Mouse (Mus musculus): ENCODE results near the gene Rgs16.

DNA sequence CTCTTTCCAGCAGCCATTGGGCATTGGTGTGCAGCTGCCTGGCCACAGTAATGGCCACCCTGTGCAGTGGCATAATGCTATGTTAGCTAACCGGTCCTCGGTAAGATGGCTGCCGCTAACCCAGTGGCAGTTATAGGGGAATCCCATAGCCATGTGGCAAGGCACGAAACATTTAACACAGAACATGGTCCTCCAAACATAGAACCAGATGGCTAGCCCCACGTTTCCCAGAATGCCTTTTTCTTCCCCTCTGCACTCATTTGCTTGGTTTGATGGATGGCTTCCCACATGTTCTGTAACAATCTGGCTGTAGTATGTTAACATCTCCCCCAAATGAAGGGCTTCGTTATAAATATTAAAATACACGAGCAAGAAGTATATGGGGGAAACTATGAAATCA lies 36.1 kb downstream of the Rgs16 start:
- TF ChIP-seq CTCF (IDR thresholded peaks at IDR 0.05; ENCODE audit: borderline replicate concordance, control insufficient read depth, extremely low read depth, insufficient read depth, low read length, poor library complexity) (no peak), POLR2A (IDR thresholded peaks at IDR 0.05; ENCODE audit: control insufficient read depth, extremely low read depth, insufficient read depth, low read length, poor library complexity) (no peak)
